Mouse (Mus musculus) layer of hippocampus, adult 2 months (tissue): Measurements from ENCODE around the gene Notch4. TPM values are rescaled to one million over a fixed set of nuclear protein-coding genes. Genes with fewer than 3 reads are reported as not detected.
"Not testable (repeated sequence)": the region's sequence is repeated elsewhere in the genome, so short reads cannot be mapped to it uniquely, and the experiment has no call there.

Source experiments
- DNase-seq, 2 experiments: peaks; one replicate each; pipeline ENCODE4 v3.0.0; 2022; ENCODE audit warnings: low spot score in 2 of 2
- H3K27ac ChIP-seq: fragments of 200-600 bp; 2 replicates; pipeline ENCODE4 v1.8.1; 2022
- H3K4me3 ChIP-seq: fragments of 200-600 bp; 2 replicates; pipeline ENCODE4 v1.8.1; 2022; ENCODE audit warnings: mild to moderate bottlenecking
- CTCF ChIP-seq: fragments of 200-600 bp; conservative IDR thresholded peaks from 2 replicates; pipeline ENCODE4 v1.8.1; 2022; ENCODE audit warnings: antibody characterized with exemption, mild to moderate bottlenecking, moderate library complexity
- long read RNA-seq, 2 experiments: library from polyadenylated mRNA; stranded (forward); transcript quantifications; one replicate each; pipeline ENCODE4 v2.0.0; 2021; ENCODE audit warnings: borderline mapping rate in 2 of 2
- total RNA-seq, 2 experiments: library from RNA; stranded (reverse); gene quantifications; 2 replicates each; pipeline ENCODE4 v1.2.3; 2021

Gene Notch4
- total RNA-seq, result 10 to 100 TPM; 11.0 to 15.9 TPM
- long read RNA-seq, experiment 1, partial matches to known transcripts, result 2 of 5 reads
- long read RNA-seq, experiment 1, other reads (novel, unspliced or antisense), result 3 of 5 reads
- long read RNA-seq, experiment 2, full-length matches to known transcripts, result 6 of 12 reads
- long read RNA-seq, experiment 2, partial matches to known transcripts, result 4 of 12 reads
- long read RNA-seq, experiment 2, other reads (novel, unspliced or antisense), result 2 of 12 reads

DNA sequence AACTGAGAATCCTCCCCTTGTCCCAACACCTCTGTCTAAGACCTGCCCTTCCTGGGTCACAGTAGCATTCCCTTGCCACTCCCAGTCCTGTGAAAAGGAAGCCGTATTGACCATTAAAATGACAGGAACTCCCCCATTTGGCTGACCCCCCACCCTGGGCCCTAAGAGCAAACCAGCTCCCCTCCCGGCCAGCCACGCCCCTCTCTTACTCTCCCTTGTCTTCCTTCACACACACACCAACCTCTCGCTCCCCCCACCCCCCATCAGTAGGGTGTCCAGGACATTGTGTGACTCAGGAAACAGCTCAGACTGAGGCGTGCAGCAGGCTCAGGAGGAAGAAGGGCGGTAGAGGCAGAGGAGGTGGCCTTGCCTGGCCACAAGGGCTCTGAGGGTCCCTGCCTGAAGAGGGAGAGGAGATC lies at the start of gene Notch4:
Gene Notch4, plus strand, starts transcription at position 266 of the 419 bp plus-strand sequence.
- peak within 1 kb of the TSS; percentile 80 for H3K27ac ChIP-seq
- H3K4me3 ChIP-seq, result peak within 1 kb of the TSS; percentile 36
- no peak for DNase-seq
- TF ChIP-seq CTCF, result no peak

DNA sequence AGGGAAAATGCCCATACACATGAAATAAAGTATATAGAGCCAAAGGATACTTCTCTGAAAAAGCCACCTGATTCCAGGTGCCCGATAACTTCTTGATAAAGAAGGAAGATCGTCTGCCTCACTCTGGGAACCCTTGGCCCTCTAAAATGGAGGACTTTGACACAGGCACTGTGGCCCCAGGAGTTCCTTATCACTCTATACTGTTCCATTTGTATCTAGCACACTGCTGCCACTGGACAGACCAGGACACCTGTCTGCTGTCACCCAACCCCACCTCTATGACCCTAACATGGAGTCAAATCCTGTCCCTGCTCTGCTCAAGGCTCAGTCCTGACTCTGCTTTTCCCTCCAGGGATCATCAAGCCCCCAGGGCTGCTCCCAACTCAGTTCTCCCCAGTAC lies 47.6 kb upstream of the Notch4 start:
- no peak for TF ChIP-seq CTCF
- H3K27ac ChIP-seq, result no peak overlapping the region

DNA sequence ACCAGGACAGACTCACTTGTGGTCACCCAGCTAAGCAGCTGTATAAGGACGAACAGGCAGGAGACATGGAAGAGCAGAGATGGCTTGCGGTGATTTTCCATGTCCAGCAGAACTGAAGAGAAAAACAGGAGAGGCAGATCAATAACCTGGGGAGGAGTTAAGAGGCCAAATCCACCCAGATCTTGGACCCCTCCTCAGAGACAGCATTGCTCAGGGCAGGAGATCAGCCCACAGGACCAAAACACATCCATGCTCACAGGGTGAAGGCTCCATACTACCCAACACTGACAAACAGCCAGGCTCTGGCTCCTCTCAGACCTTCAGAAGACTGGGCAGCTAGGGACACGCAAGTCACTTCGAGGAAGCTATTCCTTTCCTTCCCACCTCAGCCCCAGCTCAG lies 46.8 kb upstream of the Notch4 start, which contains the start of gene Btnl6:
Gene Btnl6, minus strand, starts transcription at position 101 of the 400 bp plus-strand sequence.
- DNase-seq, result no peak
- no peak for TF ChIP-seq CTCF
- no peak within 1 kb of the TSS for H3K27ac ChIP-seq
- H3K4me3 ChIP-seq, result no peak within 1 kb of the TSS

More for the DNA sequence above, 47.6 kb upstream of the Notch4 start:
- no peak for DNase-seq
- H3K4me3 ChIP-seq, result no peak overlapping the region

GRCm38 (mm10) chr17:34517795-34518194 lies 46.3 kb upstream of the Notch4 start:
- Histone ChIP-seq H3K4me3 (no peak overlapping the region), H3K27ac (no peak overlapping the region)
- TF ChIP-seq CTCF, result no peak
- DNase-seq, result no peak

- not testable (repeated sequence) for H3K4me3 ChIP-seq, H3K27ac ChIP-seq, DNase-seq
These were observed 45.5 kb upstream of the Notch4 start for GRCm38 (mm10) chr17:34518571-34518970.

DNA sequence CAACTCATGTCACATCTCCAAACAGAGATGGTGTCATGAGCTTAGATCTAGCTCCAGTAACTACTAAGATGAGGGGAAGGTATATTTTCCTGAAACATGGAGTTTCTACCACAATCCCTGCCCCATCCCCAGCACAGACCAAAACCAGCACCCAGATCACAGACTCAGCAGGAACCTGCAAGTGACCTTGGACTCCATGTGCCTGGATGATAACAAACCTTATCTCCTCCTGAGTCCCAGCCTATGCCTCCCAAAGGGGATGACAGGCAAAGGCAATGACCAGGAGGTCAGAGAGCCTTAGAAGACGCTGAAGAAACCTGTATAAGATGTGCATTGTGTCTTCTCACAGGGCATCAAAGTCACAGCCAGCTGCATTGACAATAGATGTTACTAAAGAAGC lies 45.1 kb upstream of the Notch4 start:
- Histone ChIP-seq H3K4me3 (no peak overlapping the region), H3K27ac (no peak overlapping the region)
- TF ChIP-seq CTCF, result no peak
- DNase-seq, result no peak

GRCm38 (mm10) chr17:34532671-34533070 lies 31.4 kb upstream of the Notch4 start:
- DNase-seq, result no peak
- H3K4me3 ChIP-seq, result no peak overlapping the region
- no peak overlapping the region for H3K27ac ChIP-seq
- TF ChIP-seq CTCF, result no peak

- not testable (repeated sequence) for DNase-seq, H3K4me3 ChIP-seq, H3K27ac ChIP-seq
These were observed 20.5 kb upstream of the Notch4 start for GRCm38 (mm10) chr17:34543567-34543966.

DNA sequence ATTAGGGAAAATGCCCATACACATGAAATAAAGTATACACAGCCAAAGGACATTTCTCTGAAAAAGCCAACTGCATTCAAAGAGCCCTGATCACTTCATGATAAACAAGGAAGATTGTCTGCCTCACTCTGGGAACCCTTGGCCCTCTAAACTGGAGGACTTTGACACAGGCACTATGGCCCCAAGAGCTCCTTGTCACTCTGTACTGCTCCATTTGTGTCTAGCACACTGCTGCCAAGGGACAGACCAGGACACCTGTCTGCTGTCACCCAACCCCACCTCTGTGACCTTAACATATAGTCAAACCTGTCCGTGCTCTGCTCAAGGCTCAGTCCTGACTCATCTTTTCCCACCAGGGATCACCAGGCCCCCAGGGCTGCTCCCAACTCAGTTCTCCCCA lies 17.3 kb upstream of the Notch4 start:
- Histone ChIP-seq H3K27ac (no peak overlapping the region), H3K4me3 (no peak overlapping the region)
- TF ChIP-seq CTCF, result no peak
- no peak for DNase-seq

- Histone ChIP-seq H3K4me3 (no peak overlapping the region), H3K27ac (no peak overlapping the region)
- no peak for DNase-seq
- no peak for TF ChIP-seq CTCF
These were observed 16.5 kb upstream of the Notch4 start for GRCm38 (mm10) chr17:34547601-34548000.

- H3K27ac ChIP-seq, result no peak overlapping the region
- TF ChIP-seq CTCF, result no peak
These were observed 14.9 kb upstream of the Notch4 start for GRCm38 (mm10) chr17:34549156-34549555.

DNA sequence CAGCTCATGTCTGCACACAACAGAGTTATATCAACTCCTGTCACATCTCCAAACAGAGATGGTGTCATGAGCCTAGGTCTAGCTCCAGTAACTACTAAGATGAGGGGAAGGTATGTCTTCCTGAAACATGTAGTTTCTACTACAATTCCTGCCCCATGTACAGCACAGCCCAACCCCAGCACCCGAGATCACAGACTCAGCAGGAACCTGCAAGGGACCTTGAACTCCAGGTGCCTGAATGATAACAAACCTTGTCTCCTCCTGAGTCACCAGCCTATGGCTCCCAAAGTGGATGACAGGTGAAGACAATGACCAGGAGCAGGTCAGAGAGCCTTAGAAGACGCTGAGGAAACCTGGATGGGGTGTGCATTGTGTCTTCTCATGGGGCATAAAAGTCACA lies 14.2 kb upstream of the Notch4 start:
- Histone ChIP-seq H3K27ac (no peak overlapping the region), H3K4me3 (no peak overlapping the region)
- TF ChIP-seq CTCF, result no peak
- no peak for DNase-seq

More at GRCm38 (mm10) chr17:34549156-34549555, 14.9 kb upstream of the Notch4 start:
- H3K4me3 ChIP-seq, result no peak overlapping the region
- DNase-seq, result no peak

DNA sequence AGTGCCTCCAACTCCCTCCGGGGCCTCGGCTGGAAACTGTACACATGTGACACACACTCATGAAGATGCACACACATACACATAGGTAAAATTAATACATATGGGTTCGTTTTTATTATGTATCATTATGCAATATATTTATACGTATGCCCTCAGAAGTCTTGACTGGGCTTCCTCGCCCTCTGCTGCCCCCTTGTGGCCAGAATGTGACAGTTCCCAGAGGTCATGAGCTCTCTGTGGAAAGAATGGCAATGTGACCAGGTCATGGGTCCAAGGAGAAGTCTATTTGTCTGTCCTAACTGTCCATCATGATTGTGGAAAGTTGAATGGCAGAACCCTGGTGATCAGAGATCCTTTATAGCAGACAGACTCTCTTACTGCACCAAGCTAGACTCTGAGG lies 8.6 kb upstream of the Notch4 start:
- TF ChIP-seq CTCF, result no peak; the same call in none of the 2 replicates
- DNase-seq, result peak; percentile 59 to 78

DNA sequence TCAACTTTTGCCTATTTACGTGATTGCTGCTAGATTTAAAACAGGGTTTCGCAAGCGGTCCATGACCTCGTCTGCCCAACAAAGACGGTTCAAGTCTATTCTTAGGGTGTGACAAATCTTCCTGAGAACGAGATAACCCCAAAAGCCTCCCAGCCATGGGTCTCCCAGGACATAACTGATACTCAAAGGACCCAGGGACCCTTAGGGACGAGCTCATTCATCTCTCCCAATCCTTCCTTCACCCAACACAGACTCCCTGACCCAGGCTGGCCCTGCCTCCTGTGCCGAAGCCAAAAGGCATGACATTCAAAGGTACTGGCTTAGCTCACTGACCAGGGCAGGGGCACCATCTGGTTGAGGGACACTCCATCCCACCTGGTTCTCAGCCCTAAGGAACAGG lies 7.7 kb upstream of the Notch4 start:
- no peak for TF ChIP-seq CTCF
- no peak overlapping the region for H3K4me3 ChIP-seq
- no peak for DNase-seq
- no peak overlapping the region for H3K27ac ChIP-seq

More for the DNA sequence above, 8.6 kb upstream of the Notch4 start:
- Histone ChIP-seq H3K4me3 (no peak overlapping the region), H3K27ac (no peak overlapping the region)

- TF ChIP-seq CTCF, result no peak
- no peak for DNase-seq
- Histone ChIP-seq H3K4me3 (no peak overlapping the region), H3K27ac (no peak overlapping the region)
These were observed 6.7 kb upstream of the Notch4 start for GRCm38 (mm10) chr17:34557411-34557810.
